Mouse (Mus musculus) forebrain, embryonic 11.5 days (tissue): ENCODE measurements at regions not wholly inside any gene's neighbourhood (a gene's known extent, or its start where the extent isn't known, plus 50 kb on each side); places are given as distances from the start of the nearest gene placed in this dataset.

Experiments
- ATAC-seq: fragments of 200-750 bp; cut with Nextera tagmentation; replicated peaks from 2 replicates; pipeline ENCODE4 v1.8.0; 2017; ENCODE audit warnings: moderate TSS enrichment; ENCODE audit not compliant: low FRiP score
- DNase-seq: peaks from one replicate; pipeline ENCODE4 v3.0.0-alpha.2; 2017; ENCODE audit warnings: low spot score
- H3K27ac ChIP-seq: fragments of 300-500 bp; sonication (generic); 2 replicates; pipeline ENCODE4 v1.5.1; 2014; ENCODE audit warnings: low read depth, low read length
- H3K27me3 ChIP-seq: fragments of 300-500 bp; sonication (generic); 2 replicates; pipeline ENCODE4 v1.6.1; 2014; ENCODE audit warnings: mild to moderate bottlenecking, low read length, mixed read lengths; ENCODE audit not compliant: control insufficient read depth, insufficient read depth
- H3K36me3 ChIP-seq: fragments of 300-500 bp; sonication (generic); 2 replicates; pipeline ENCODE4 v1.6.1; 2014; ENCODE audit warnings: mild to moderate bottlenecking, low read length, moderate library complexity, mixed read lengths; ENCODE audit not compliant: control insufficient read depth, insufficient read depth
- H3K4me1 ChIP-seq: fragments of 300-500 bp; sonication (generic); replicated peaks from 2 replicates; pipeline ENCODE4 v1.6.1; 2014; ENCODE audit warnings: low read length, mixed read lengths; ENCODE audit not compliant: control insufficient read depth, insufficient read depth
- H3K4me2 ChIP-seq: fragments of 300-500 bp; sonication (generic); 2 replicates; pipeline ENCODE4 v1.6.1; 2014; ENCODE audit warnings: low read depth, mild to moderate bottlenecking, low read length, moderate library complexity, mixed read lengths; ENCODE audit not compliant: severe bottlenecking
- H3K4me3 ChIP-seq: fragments of 300-500 bp; sonication (generic); 2 replicates; pipeline ENCODE4 v1.5.1; 2014; ENCODE audit warnings: low read depth, low read length
- H3K9ac ChIP-seq: fragments of 300-500 bp; sonication (generic); 2 replicates; pipeline ENCODE4 v1.6.1; 2014; ENCODE audit warnings: low read length
- H3K9me3 ChIP-seq: fragments of 300-500 bp; sonication (generic); 2 replicates; pipeline ENCODE4 v1.6.1; 2016; ENCODE audit warnings: low read length, mixed read lengths; ENCODE audit not compliant: control insufficient read depth
- WGBS: fragments of 180-500 bp; shearing (Covaris S2); extraction: QIAGEN DNeasy Blood & Tissue Kit; methylation state at CpG from one replicate; pipeline ENCODE4 v1.1.7; 2014; 5-methylcytosine and 5-hydroxymethylcytosine counted together

- Histone ChIP-seq H3K4me2 (no peak overlapping the region), H3K27me3 (no peaks in the 10 kb centered on the region), H3K9ac (no peak overlapping the region), H3K27ac (no peak overlapping the region), H3K36me3 (no peaks in the 10 kb centered on the region), H3K4me1 (no peaks in the 10 kb centered on the region), H3K9me3 (no peaks in the 10 kb centered on the region), H3K4me3 (no peak overlapping the region)
- 67% methylated on average over 4 of the region's 4 CpGs for WGBS
- no peak for ATAC-seq
- DNase-seq: no peak
Measured at GRCm38 (mm10) chr5:6044859-6045258, 295.7 kb upstream of the Steap1 start.

- no peak overlapping the region for H3K4me2 ChIP-seq
- no peak overlapping the region for H3K4me3 ChIP-seq
- no peaks in the 10 kb centered on the region for H3K36me3 ChIP-seq
- no peaks in the 10 kb centered on the region for H3K4me1 ChIP-seq
- ATAC-seq (no peak), DNase-seq (no peak)
- no peak overlapping the region for H3K9ac ChIP-seq
- no peaks in the 10 kb centered on the region for H3K9me3 ChIP-seq
- H3K27ac ChIP-seq: no peak overlapping the region
- H3K27me3 ChIP-seq: no peaks in the 10 kb centered on the region
Measured at GRCm38 (mm10) chr5:6040866-6041265, 291.7 kb upstream of the Steap1 start.

GRCm38 (mm10) chr5:6016695-6017094, 267.6 kb upstream of the Steap1 start:
- no peaks in the 10 kb centered on the region for H3K36me3 ChIP-seq
- 28% methylated on average over 1 of the region's 1 CpGs for WGBS
- H3K9me3 ChIP-seq: no peaks in the 10 kb centered on the region
- ATAC-seq (0 out of 2 replicates have a peak, but pooled peaks have one; percentile 36), DNase-seq (no peak)
- H3K9ac ChIP-seq: no peak overlapping the region
- H3K4me2 ChIP-seq: no peak overlapping the region
- H3K4me1 ChIP-seq: no peaks in the 10 kb centered on the region; the same call in 1 of the 2 replicates
- no peak overlapping the region for H3K4me3 ChIP-seq
- no peaks in the 10 kb centered on the region for H3K27me3 ChIP-seq
- no peak overlapping the region for H3K27ac ChIP-seq
